Mouse (Mus musculus): ENCODE measurements at regions not wholly inside any gene's neighbourhood (a gene's known extent, or its start where the extent isn't known, plus 50 kb on each side); places are given as distances from the start of the nearest gene placed in this dataset.
A peak's percentile ranks its signal among the peaks of the same experiment; 100 is the strongest.

DNA sequence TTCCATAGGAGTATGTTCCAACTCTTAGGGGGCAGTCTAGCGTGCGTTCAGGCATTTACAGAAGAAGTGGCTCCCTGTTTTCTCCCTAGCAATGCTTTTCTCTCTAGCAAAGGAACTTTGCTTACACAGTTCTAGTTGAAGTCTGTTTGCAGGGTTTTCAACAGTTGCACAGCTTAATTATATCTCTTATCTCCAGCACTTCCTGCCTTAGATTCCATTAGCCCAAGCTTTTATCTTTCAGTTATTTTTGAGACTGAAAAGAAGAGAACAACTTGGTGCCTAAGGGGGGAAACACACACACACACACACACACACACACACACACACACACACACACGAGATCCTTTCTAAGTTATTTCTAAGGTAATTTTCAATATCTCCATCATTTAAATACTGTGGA lies 1135.4 kb upstream of the 4931417E11Rik start:
- Histone ChIP-seq H3K79me2 (ENCODE audit: control insufficient read depth, insufficient read depth, low read length, poor library complexity) (no peaks in the 10 kb centered on the region), H3K27me3 (ENCODE audit: control insufficient read depth in 1 of 2, insufficient read depth in 2 of 2, low read length in 2 of 2) (no peaks in the 10 kb centered on the region), H3K9me3 (replicated peaks; ENCODE audit: insufficient read depth, low read length) (no peaks in the 10 kb centered on the region), H3K4me1 (ENCODE audit: control insufficient read depth in 1 of 2, insufficient read depth in 2 of 2, low read length in 2 of 2) (peaks cover 0 to 4% of the 10 kb centered on the region in 2 experiments; a peak in 1 of 4 replicates), H3K36me3 (ENCODE audit: control insufficient read depth in 1 of 2, insufficient read depth in 2 of 2, low read length in 2 of 2) (no peaks in the 10 kb centered on the region; a peak in 1 of 4 replicates), H3K27ac (ENCODE audit: control insufficient read depth, low read depth, low read length) (no peak overlapping the region), H3K4me3 (ENCODE audit: control insufficient read depth in 1 of 2, insufficient read depth in 1 of 2, low read depth in 2 of 2, low read length in 2 of 2) (no peak overlapping the region), H3K9ac (ENCODE audit: control insufficient read depth, low read depth, low read length, poor library complexity, severe bottlenecking) (no peak overlapping the region)
- TF ChIP-seq GATA1 (IDR thresholded peaks at IDR 0.05; ENCODE audit: low read depth, low read length) (0 out of 2 replicates have a peak, but pooled peaks have one; percentile 33), MEF2A (IDR thresholded peaks at IDR 0.05; ENCODE audit: extremely low read depth, insufficient replicate concordance, low read depth, low read length, poor library complexity, severe bottlenecking) (peak; percentile 30; the same call in 1 of the 2 replicates), ZMIZ1 (IDR thresholded peaks at IDR 0.05; ENCODE audit: low read depth, low read length) (no peak), MYC (IDR thresholded peaks at IDR 0.05; ENCODE audit: low read depth, low read length) (no peak), ETS1 (IDR thresholded peaks at IDR 0.05; ENCODE audit: low read depth, low read length) (peak; percentile 45; the same call in 1 of the 2 replicates), EP300 (IDR thresholded peaks at IDR 0.05; ENCODE audit: low read depth in 1 of 2, low read length in 2 of 2) (peak; percentile 41 to 80; a peak in 3 of 4 replicates), KAT2A (conservative IDR thresholded peaks at IDR 0.05; ENCODE audit: low read depth, low read length) (no peak), E2F4 (IDR thresholded peaks at IDR 0.05; ENCODE audit: borderline replicate concordance, low read depth, low read length) (no peak), TCF12 (IDR thresholded peaks at IDR 0.05; ENCODE audit: low read depth, low read length) (peak; percentile 90), UBTF (IDR thresholded peaks at IDR 0.05; ENCODE audit: borderline replicate concordance, insufficient read depth, low read depth, low read length) (no peak), POLR2A (IDR thresholded peaks at IDR 0.05; ENCODE audit: control insufficient read depth in 1 of 2, insufficient read depth in 1 of 2, low read depth in 1 of 2, low read length in 2 of 2, poor library complexity in 1 of 2) (no peak), CTCF (IDR thresholded peaks at IDR 0.05 in 2 of 3, conservative IDR thresholded peaks at IDR 0.05 in 1 of 3; ENCODE audit: control insufficient read depth in 1 of 3, insufficient read depth in 1 of 3, low read depth in 2 of 3, low read length in 3 of 3, poor library complexity in 1 of 3, severe bottlenecking in 1 of 3) (no peak), CHD2 (IDR thresholded peaks at IDR 0.05; ENCODE audit: low read length) (no peak), ZC3H11A (IDR thresholded peaks at IDR 0.05; ENCODE audit: low read depth, low read length) (no peak), MAZ (IDR thresholded peaks at IDR 0.05; ENCODE audit: low read depth, low read length) (no peak), MXI1 (IDR thresholded peaks at IDR 0.05; ENCODE audit: low read depth, low read length) (no peak), NELFE (IDR thresholded peaks at IDR 0.05; ENCODE audit: low read depth, low read length) (no peak), HCFC1 (IDR thresholded peaks at IDR 0.05; ENCODE audit: low read depth, low read length) (no peak), RCOR1 (IDR thresholded peaks at IDR 0.05; ENCODE audit: low read depth, low read length) (peak; percentile 52), GABPA (IDR thresholded peaks at IDR 0.05; ENCODE audit: low read depth, low read length) (no peak), ELF1 (IDR thresholded peaks at IDR 0.05; ENCODE audit: low read depth, low read length) (no peak), TBP (IDR thresholded peaks at IDR 0.05; ENCODE audit: low read depth, low read length) (no peak), POLR2AphosphoS2 (IDR thresholded peaks at IDR 0.05; ENCODE audit: low read length) (no peak), NRF1 (IDR thresholded peaks at IDR 0.05; ENCODE audit: insufficient read depth, low read depth, low read length, poor library complexity, severe bottlenecking) (no peak), USF2 (IDR thresholded peaks at IDR 0.05; ENCODE audit: borderline replicate concordance in 1 of 2, insufficient read depth in 1 of 2, low read depth in 1 of 2, low read length in 2 of 2) (no peak), CHD1 (IDR thresholded peaks at IDR 0.05; ENCODE audit: low read depth, low read length) (no peak)
- DNase-seq (ENCODE audit: low read depth, low spot score): peak; percentile 7
